Mouse (Mus musculus) heart, embryonic 12.5 days (tissue): ENCODE results near the gene Galnt14. TPM values are rescaled to one million over a fixed set of nuclear protein-coding genes. Genes with fewer than 3 reads are reported as not detected.

Experiments
- ATAC-seq: fragments of 200-750 bp; cut with Nextera tagmentation; 2 replicates; pipeline ENCODE4 v1.8.0; 2017; ENCODE audit warnings: moderate TSS enrichment, moderate library complexity; ENCODE audit not compliant: insufficient number of reproducible peaks, low FRiP score
- H3K27ac ChIP-seq: fragments of 300-500 bp; sonication (generic); 2 replicates; pipeline ENCODE4 v1.5.1; 2016; ENCODE audit warnings: mild to moderate bottlenecking, moderate library complexity; ENCODE audit not compliant: poor library complexity, severe bottlenecking
- H3K27me3 ChIP-seq: fragments of 300-500 bp; sonication (generic); replicated peaks from 2 replicates; pipeline ENCODE4 v1.6.1; 2016; ENCODE audit warnings: mild to moderate bottlenecking, moderate library complexity
- H3K36me3 ChIP-seq: fragments of 300-500 bp; sonication (generic); 2 replicates; pipeline ENCODE4 v1.6.1; 2016; ENCODE audit warnings: mild to moderate bottlenecking, moderate library complexity
- H3K4me1 ChIP-seq: fragments of 300-500 bp; sonication (generic); replicated peaks from 2 replicates; pipeline ENCODE4 v1.6.1; 2016; ENCODE audit warnings: mild to moderate bottlenecking
- H3K4me2 ChIP-seq: fragments of 300-500 bp; sonication (generic); 2 replicates; pipeline ENCODE4 v1.6.1; 2016; ENCODE audit warnings: mild to moderate bottlenecking, moderate library complexity
- H3K4me3 ChIP-seq: fragments of 300-500 bp; sonication (generic); 2 replicates; pipeline ENCODE4 v1.5.1; 2016; ENCODE audit warnings: mild to moderate bottlenecking
- H3K9ac ChIP-seq: fragments of 300-500 bp; sonication (generic); 2 replicates; pipeline ENCODE4 v1.6.1; 2016; ENCODE audit warnings: mild to moderate bottlenecking, moderate library complexity
- H3K9me3 ChIP-seq: fragments of 300-500 bp; sonication (generic); replicated peaks from 2 replicates; pipeline ENCODE4 v1.6.1; 2016; ENCODE audit warnings: mild to moderate bottlenecking, moderate library complexity
- WGBS: fragments of 180-500 bp; shearing (Covaris S2); methylation state at CpG from one replicate; pipeline ENCODE4 v1.1.7; 2016; 5-methylcytosine and 5-hydroxymethylcytosine counted together
- polyA plus RNA-seq: library from polyadenylated mRNA; unstranded; fragments of >200 nt; fragmentation: Nextera tagmentation; extraction: Ambion mirVana; gene quantifications from 2 replicates; pipeline ENCODE4 v1.2.1, GENCODE M21; 2016

Galnt14 gene
- polyA plus RNA-seq, 1 experiment from 2014 or later, result 0.82 TPM

DNA sequence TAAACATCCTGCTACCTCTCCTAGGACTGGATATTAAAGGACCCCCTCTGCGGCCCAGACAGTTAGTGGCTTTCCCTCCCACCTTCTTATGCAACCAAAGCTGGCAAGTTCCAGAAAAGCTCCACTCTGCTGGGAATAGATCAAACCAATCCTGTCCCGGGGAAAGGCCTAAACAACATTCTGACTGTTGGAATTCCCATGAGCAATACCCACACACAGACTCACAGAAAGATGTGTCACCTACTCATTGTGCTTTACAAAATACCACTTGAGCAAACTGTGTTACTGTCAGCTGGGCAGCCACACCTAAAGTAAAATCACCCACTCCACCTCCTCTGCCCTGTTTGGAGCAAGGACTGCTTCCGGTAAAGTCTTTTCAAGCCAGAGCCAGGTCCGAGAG, 207.6 kb downstream of the Galnt14 start:
- Histone ChIP-seq H3K27me3 (no peaks in the 10 kb centered on the region), H3K36me3 (no peaks in the 10 kb centered on the region), H3K4me1 (no peaks in the 10 kb centered on the region), H3K4me3 (no peak overlapping the region), H3K27ac (no peak overlapping the region), H3K9me3 (no peaks in the 10 kb centered on the region), H3K9ac (no peak overlapping the region), H3K4me2 (no peak overlapping the region)
- WGBS, result 79% methylated on average over 4 of the region's 4 CpGs
- ATAC-seq, result no peak

DNA sequence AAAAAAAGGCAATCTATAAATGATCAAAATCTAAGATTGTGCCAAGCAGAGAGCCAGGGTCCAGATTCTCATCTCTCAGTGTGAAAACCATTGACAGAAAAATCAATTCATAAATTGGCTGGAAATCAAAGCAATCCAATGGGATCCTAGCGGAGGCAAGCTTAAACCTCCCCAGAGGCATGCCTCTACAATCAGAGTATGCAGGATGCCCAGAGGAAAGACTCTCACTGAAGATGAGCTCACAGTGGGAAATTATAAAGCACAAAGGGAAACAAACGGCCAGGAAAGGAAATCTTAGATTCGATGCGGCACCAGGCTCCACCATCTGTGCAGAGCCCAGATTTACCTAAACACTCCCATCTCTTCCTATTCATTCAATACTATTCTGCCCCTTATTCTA, 220.7 kb downstream of the Galnt14 start:
- Histone ChIP-seq H3K27me3 (no peaks in the 10 kb centered on the region), H3K9me3 (no peaks in the 10 kb centered on the region; the same call in 1 of the 2 replicates), H3K27ac (no peak overlapping the region), H3K4me1 (no peaks in the 10 kb centered on the region), H3K4me3 (no peak overlapping the region), H3K9ac (no peak overlapping the region), H3K4me2 (no peak overlapping the region), H3K36me3 (no peaks in the 10 kb centered on the region)
- WGBS, result 82% methylated on average over 4 of the region's 4 CpGs
- ATAC-seq, result no peak

DNA sequence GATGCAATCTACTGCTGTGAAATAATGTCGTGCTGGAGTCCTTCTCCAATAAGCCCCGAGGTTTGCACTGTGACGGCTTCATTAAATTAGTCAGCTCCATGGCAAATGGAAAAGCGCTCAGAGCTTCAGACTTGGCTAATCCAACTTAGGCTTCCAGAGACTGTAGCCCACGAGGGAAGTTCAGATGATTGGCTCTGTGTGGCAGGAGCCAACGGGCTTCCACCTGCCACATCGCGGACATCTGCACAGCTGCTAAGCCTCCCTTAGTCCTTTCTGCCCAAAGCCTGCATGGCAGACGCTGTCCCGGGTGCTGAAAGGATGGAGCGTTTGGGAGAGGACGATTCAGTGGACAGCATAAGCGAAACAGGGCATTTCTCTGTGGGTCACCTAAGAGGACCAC, 222.5 kb downstream of the Galnt14 start:
- H3K9ac ChIP-seq, result no peak overlapping the region
- no peaks in the 10 kb centered on the region; the same call in 1 of the 2 replicates for H3K9me3 ChIP-seq
- H3K4me3 ChIP-seq, result no peak overlapping the region
- H3K36me3 ChIP-seq, result no peaks in the 10 kb centered on the region
- WGBS, result 29% methylated on average over 13 of the region's 13 CpGs
- H3K27me3 ChIP-seq, result no peaks in the 10 kb centered on the region
- no peak overlapping the region for H3K27ac ChIP-seq
- no peak for ATAC-seq
- H3K4me1 ChIP-seq, result no peaks in the 10 kb centered on the region
- H3K4me2 ChIP-seq, result no peak overlapping the region

DNA sequence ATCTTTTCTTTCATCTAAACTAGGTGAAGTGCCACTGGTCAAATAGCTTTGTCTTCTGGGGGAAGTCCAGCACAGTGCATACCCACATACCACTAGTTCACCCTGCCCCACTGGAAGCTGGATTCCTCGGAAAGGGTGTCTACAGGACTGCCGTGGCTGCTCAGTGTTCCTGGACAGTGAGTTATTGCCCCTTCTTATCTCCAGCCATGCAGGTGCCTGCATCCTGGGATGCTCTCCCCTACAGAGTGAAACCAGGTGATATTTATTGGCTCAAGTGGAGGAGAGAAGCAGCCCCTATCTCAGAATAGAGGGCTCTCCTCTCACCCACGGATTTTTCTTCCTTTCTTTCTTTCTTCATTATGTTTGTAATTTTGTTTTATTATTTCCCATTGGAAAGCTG, 222.9 kb downstream of the Galnt14 start:
- Histone ChIP-seq H3K4me1 (no peaks in the 10 kb centered on the region), H3K36me3 (no peaks in the 10 kb centered on the region), H3K9ac (no peak overlapping the region), H3K27me3 (no peaks in the 10 kb centered on the region), H3K27ac (no peak overlapping the region), H3K4me2 (no peak overlapping the region), H3K9me3 (no peaks in the 10 kb centered on the region; the same call in 1 of the 2 replicates), H3K4me3 (no peak overlapping the region)
- ATAC-seq, result no peak
- 70% methylated on average over 3 of the region's 3 CpGs for WGBS

DNA sequence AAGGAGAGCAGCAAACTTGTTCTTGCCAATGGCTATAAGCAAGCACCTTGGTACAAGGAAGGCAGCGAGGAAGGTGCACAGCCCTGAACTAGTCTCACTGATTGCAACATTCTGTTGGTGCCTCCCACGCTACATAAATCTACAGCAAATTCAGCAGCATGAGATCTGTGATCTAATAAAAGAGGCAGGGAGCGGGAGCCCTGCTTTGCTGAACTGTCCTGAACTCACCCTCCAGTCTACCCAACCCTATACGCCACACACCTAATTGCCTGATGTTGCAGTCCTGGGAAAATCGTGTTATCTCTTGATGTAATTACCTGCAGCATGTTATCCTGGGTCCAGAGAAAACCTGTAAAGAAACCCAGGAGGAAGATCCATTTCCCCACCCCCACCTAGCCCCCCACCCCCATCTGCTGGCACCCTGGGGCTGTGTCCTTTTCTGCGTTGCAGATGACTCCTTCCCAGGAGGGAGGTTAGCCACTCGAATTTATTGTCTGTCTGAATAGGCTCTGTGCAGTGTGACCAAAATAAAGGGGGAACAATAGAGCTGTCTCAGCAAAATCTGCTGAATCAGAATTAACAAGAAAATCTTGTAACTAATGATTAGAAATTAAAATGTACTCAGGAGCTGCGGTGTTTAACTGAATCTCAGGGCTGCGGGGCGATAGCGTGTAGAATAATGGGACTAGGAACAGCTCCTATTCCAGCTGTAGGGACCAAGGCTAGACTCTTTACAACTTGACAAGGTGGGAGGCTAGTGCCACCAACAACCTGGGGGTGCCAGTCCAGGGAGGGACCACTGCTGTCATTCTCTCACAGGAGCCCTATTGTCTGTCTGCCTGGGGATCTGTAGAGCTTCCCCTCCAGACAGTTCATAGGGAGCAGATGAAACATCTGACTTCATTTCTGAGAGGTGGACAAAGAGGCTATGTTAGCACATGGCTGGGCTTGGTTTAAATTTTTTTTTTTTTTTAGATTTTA, 232.9 kb downstream of the Galnt14 start:
- no peak for ATAC-seq
- Histone ChIP-seq H3K9ac (no peak overlapping the region), H3K27me3 (no peaks in the 10 kb centered on the region), H3K4me3 (no peak overlapping the region), H3K27ac (no peak overlapping the region), H3K36me3 (no peaks in the 10 kb centered on the region), H3K4me1 (no peaks in the 10 kb centered on the region), H3K9me3 (no peaks in the 10 kb centered on the region), H3K4me2 (no peak overlapping the region)
- 62% methylated on average over 11 of the region's 11 CpGs for WGBS

DNA sequence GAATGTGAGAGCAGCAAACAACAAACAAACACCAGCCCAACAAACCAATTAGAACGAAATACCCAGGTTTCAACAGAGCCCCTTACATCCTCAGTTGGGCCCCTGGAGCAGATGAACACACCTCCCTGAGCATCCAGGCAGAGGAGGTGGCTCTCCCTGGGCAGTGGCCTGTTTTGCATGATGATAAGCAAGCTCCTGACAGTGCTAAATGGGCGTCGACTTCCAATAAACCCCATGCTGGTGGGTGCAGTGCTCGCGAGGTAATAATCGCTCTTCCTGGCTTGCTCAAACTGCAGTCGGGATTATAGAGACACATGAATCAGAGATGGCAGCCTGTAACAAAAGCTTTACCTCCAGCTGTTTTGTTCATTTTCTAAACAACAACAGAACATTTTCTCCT, 235.9 kb downstream of the Galnt14 start:
- ATAC-seq, result no peak
- 43% methylated on average over 7 of the region's 7 CpGs for WGBS
- no peak overlapping the region for H3K9ac ChIP-seq

DNA sequence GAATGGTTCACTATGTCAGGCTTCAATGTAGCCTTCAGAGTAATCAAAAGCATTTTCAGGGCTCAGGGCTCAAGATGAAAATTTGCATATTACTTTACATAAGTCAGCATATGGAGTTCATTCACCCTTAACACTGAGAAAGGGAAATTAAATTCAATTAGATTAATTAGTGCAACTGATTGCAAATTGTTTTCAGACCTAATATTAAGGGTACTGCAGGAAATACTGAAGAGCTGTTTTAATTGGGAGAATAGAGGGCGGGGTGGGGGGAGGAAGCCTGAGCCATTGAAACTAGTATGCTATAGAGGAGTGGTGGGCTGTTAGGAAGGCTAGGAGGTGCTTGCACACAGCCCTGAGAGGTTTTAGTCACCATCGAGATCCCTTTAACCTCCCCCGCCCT, 237.2 kb downstream of the Galnt14 start:
- ATAC-seq, result no peak
- WGBS, result 73% methylated on average over 3 of the region's 3 CpGs

More for the DNA sequence above, 235.9 kb downstream of the Galnt14 start:
- Histone ChIP-seq H3K9me3 (no peaks in the 10 kb centered on the region), H3K27ac (no peak overlapping the region), H3K4me1 (no peaks in the 10 kb centered on the region), H3K4me2 (no peak overlapping the region), H3K27me3 (no peaks in the 10 kb centered on the region), H3K4me3 (no peak overlapping the region), H3K36me3 (no peaks in the 10 kb centered on the region)

DNA sequence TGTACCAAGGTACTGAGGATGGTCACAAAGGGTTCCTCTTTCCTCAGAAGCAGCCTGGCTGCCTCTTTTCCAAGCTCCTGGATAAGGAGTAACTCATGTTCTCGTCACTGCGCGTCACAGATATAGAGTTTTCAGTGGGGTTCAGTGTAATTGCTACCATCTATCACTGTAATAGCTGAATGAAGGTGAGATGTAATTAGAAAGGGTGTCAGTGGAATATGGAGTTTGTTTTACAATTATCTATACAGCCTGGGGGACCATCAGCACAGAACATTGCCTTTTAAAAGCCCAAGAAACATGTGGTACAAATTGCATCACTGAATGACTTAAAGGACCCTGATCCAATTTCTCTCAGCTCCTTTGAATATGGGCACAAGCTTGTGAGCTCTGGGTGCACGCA, 249.4 kb downstream of the Galnt14 start:
- H3K4me3 ChIP-seq, result no peak overlapping the region
- no peak overlapping the region for H3K27ac ChIP-seq
- peaks cover 3% of the 10 kb centered on the region; the same call in 1 of the 2 replicates for H3K4me1 ChIP-seq
- H3K36me3 ChIP-seq, result no peaks in the 10 kb centered on the region
- H3K9me3 ChIP-seq, result no peaks in the 10 kb centered on the region
- no peak overlapping the region for H3K4me2 ChIP-seq
- 81% methylated on average over 4 of the region's 4 CpGs for WGBS
- ATAC-seq, result no peak
- H3K27me3 ChIP-seq, result no peaks in the 10 kb centered on the region
- H3K9ac ChIP-seq, result no peak overlapping the region

More for the DNA sequence above, 237.2 kb downstream of the Galnt14 start:
- Histone ChIP-seq H3K4me1 (no peaks in the 10 kb centered on the region), H3K27ac (no peak overlapping the region), H3K36me3 (no peaks in the 10 kb centered on the region), H3K4me3 (no peak overlapping the region), H3K27me3 (no peaks in the 10 kb centered on the region), H3K4me2 (no peak overlapping the region), H3K9me3 (no peaks in the 10 kb centered on the region), H3K9ac (no peak overlapping the region)

DNA sequence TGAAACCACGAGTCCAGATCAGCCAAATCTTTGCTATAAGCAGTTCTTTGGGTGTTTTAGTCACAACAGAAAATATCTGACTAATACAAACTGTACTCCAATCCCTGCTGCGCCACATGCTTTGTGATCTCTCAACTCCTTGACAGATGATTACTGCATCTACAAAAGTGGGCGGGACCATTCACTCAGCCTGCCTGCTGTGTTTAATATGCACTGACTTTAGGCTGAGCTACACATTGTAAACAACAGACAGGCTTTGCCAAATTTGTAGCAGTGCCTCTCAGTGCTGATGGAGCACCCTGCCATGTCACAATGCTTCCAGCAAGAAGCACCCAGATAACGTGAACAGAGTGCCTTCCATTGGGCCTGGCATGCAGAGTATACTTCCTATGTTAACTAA, 251.5 kb downstream of the Galnt14 start:
- no peaks in the 10 kb centered on the region for H3K36me3 ChIP-seq
- H3K27me3 ChIP-seq, result no peaks in the 10 kb centered on the region
- H3K9me3 ChIP-seq, result no peaks in the 10 kb centered on the region
- H3K4me3 ChIP-seq, result no peak overlapping the region
- H3K4me2 ChIP-seq, result no peak overlapping the region
- no peak for ATAC-seq
- no peak overlapping the region for H3K27ac ChIP-seq
- H3K9ac ChIP-seq, result no peak overlapping the region
- 68% methylated on average over 4 of the region's 4 CpGs for WGBS
- peaks cover 2% of the 10 kb centered on the region; the same call in 1 of the 2 replicates for H3K4me1 ChIP-seq

DNA sequence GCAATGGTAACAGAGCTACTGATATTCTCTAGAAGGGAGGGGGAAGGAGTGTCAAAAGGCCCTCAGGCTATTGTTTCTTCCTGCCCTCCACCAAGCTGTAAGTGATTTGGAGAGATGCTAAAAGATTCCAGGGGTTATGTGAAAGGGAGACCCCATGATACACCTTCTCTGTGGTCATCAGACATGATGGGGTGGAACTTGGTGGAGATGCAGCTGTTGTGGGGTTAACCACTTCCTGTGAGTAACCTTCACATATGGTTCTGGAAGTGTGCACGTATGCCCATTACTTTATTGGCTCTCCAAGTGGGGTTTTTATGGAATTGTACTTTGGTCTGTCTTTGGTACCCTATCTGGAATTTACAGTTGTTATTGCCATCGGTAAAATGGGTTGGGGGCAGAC, 253.7 kb downstream of the Galnt14 start:
- no peak overlapping the region for H3K27ac ChIP-seq
- H3K9ac ChIP-seq, result no peak overlapping the region
- no peaks in the 10 kb centered on the region for H3K9me3 ChIP-seq
- no peaks in the 10 kb centered on the region for H3K36me3 ChIP-seq
- H3K4me2 ChIP-seq, result no peak overlapping the region
- no peaks in the 10 kb centered on the region for H3K27me3 ChIP-seq
- H3K4me1 ChIP-seq, result no peaks in the 10 kb centered on the region
- no peak for ATAC-seq
- H3K4me3 ChIP-seq, result no peak overlapping the region
- WGBS, result 77% methylated on average over 2 of the region's 2 CpGs

DNA sequence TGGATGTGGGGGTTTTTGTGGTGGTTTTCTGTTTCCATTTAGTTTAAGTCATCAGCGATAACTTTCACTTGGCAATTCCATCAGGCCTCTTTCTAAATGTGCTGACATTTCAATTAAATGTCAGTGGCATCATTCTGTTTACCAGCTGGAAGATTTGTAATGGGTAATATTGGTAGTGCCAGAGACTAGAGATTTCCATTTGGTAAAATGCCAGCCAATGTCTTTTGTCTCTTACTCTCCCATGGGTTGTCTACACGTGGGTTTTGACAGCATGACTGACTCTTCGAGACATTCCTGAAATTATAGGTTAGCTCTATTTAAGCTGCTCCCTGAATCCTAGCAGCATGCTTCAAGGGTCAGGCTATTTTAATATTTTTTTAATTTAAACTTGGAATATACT, 256.6 kb downstream of the Galnt14 start:
- ATAC-seq, result no peak
- Histone ChIP-seq H3K27ac (no peak overlapping the region), H3K36me3 (no peaks in the 10 kb centered on the region), H3K9me3 (no peaks in the 10 kb centered on the region), H3K4me3 (no peak overlapping the region), H3K4me1 (no peaks in the 10 kb centered on the region), H3K4me2 (no peak overlapping the region), H3K9ac (no peak overlapping the region), H3K27me3 (no peaks in the 10 kb centered on the region)
- 78% methylated on average over 3 of the region's 3 CpGs for WGBS
